Mouse (Mus musculus) ES-Bruce4 (cell line): Measurements from ENCODE around the gene 4930432K21Rik.

Source experiments
- CTCF ChIP-seq: IDR thresholded peaks from one replicate; pipeline ENCODE4 v1.8.1; 2011; ENCODE audit warnings: low read depth, low read length
- EP300 ChIP-seq: IDR thresholded peaks from 2 replicates; pipeline ENCODE4 v1.6.1; 2011; ENCODE audit warnings: low read depth, low read length; ENCODE audit not compliant: insufficient read depth
- POLR2A ChIP-seq: IDR thresholded peaks from one replicate; pipeline ENCODE4 v1.8.1; 2011; ENCODE audit warnings: low read length; ENCODE audit not compliant: insufficient read depth

- TF ChIP-seq CTCF (no peak), POLR2A (no peak), EP300 (no peak)
Measured at GRCm38 (mm10) chr8:84185117-84185516, 37.3 kb downstream of the 4930432K21Rik start, which contains the start of gene Nanos3.
